Mouse (Mus musculus): ENCODE measurements around the gene Ica1.

GRCm38 (mm10) chr6:8655454-8655853, 122.8 kb downstream of the Ica1 start:
- TF ChIP-seq CTCF (IDR thresholded peaks at IDR 0.05; ENCODE audit: control insufficient read depth, insufficient read depth, insufficient replicate concordance, low read depth, low read length) (no peak), POLR2A (IDR thresholded peaks at IDR 0.05; ENCODE audit: control insufficient read depth, low read depth, low read length) (no peak)
